Mouse (Mus musculus) heart, adult 2 months (tissue): ENCODE measurements around the gene Foxp1. TPM values are rescaled to one million over a fixed set of nuclear protein-coding genes. Genes with fewer than 3 reads are reported as not detected.

ENCODE experiments used
- DNase-seq, 2 experiments: peaks; one replicate each; pipeline ENCODE4 v3.0.0; 2021
- H3K27ac ChIP-seq: fragments of 200-600 bp; 2 replicates; pipeline ENCODE4 v1.8.1; 2022
- H3K27me3 ChIP-seq: fragments of 200-500 bp; 2 replicates; pipeline ENCODE4 v1.6.1; 2012; ENCODE audit warnings: mild to moderate bottlenecking, low read length, inconsistent platforms, mixed read lengths; ENCODE audit not compliant: control insufficient read depth, insufficient read depth
- H3K36me3 ChIP-seq: fragments of 200-500 bp; 2 replicates; pipeline ENCODE4 v1.6.1; 2012; ENCODE audit warnings: low read length, inconsistent platforms; ENCODE audit not compliant: control insufficient read depth, insufficient read depth
- H3K4me1 ChIP-seq: fragments of 200-500 bp; 2 replicates; pipeline ENCODE4 v1.6.1; 2011; ENCODE audit warnings: low read length; ENCODE audit not compliant: control insufficient read depth, insufficient read depth
- H3K4me3 ChIP-seq: fragments of 200-600 bp; 2 replicates; pipeline ENCODE4 v1.8.1; 2022
- H3K79me2 ChIP-seq: fragments of 200-500 bp; replicated peaks from 2 replicates; pipeline ENCODE4 v1.6.1; 2012; ENCODE audit warnings: mild to moderate bottlenecking, inconsistent platforms, low read length, moderate library complexity, mixed read lengths; ENCODE audit not compliant: control insufficient read depth, insufficient read depth
- H3K9ac ChIP-seq: fragments of 200-500 bp; 2 replicates; pipeline ENCODE4 v1.6.1; 2012; ENCODE audit warnings: low read depth, mild to moderate bottlenecking, control low read depth, inconsistent platforms, low read length, mixed read lengths
- CTCF ChIP-seq: fragments of 200-600 bp; IDR thresholded peaks from 2 replicates; pipeline ENCODE4 v1.8.1; 2022; ENCODE audit warnings: antibody characterized with exemption, mild to moderate bottlenecking, moderate library complexity
- EP300 ChIP-seq: fragments of 200-500 bp; IDR thresholded peaks from 2 replicates; pipeline ENCODE4 v1.6.1; 2011; ENCODE audit warnings: low read depth, low read length, control low read depth; ENCODE audit not compliant: insufficient read depth
- POLR2A ChIP-seq: fragments of 200-500 bp; IDR thresholded peaks from 2 replicates; pipeline ENCODE4 v1.6.1; 2011; ENCODE audit warnings: mild to moderate bottlenecking, low read depth, low read length, control low read depth; ENCODE audit not compliant: insufficient read depth
- WGBS: fragments of 180-500 bp; shearing (Covaris S2); methylation state at CpG from one replicate; pipeline ENCODE4 v1.1.7; 2018; 5-methylcytosine and 5-hydroxymethylcytosine counted together
- intact Hi-C: fragments of 180-260 bp; cut with DNase I; formaldehyde crosslinking; loops from one replicate; pipeline ENCODE4 v1.15.1; 2025
- microRNA-seq, 2 experiments: library from miRNA; unstranded; fragments of <30 nt; microRNA quantifications; one replicate each; pipeline ENCODE4 v1.2.0; 2021
- polyA plus RNA-seq: library from polyadenylated mRNA; depleted of rRNA; stranded (reverse); fragments of >200 nt; gene quantifications from 2 replicates; pipeline ENCODE4 v1.2.3, GENCODE M21; 2012; rRNA removed
- total RNA-seq, 2 experiments: library from RNA; stranded (reverse); gene quantifications; 2 replicates each; pipeline ENCODE4 v1.2.3; 2021

Foxp1 gene
- total and polyA plus RNA-seq, 3 experiments = 22.9 to 31.6 (median 26.4) TPM

GRCm38 (mm10) chr6:98930652-98931300 is 591.7 kb downstream of the Foxp1 start:
- WGBS = 85% methylated on average over 15 of the region's 15 CpGs
- no peaks in the 10 kb centered on the region for H3K27me3 ChIP-seq
- H3K36me3 ChIP-seq = peaks cover 6% of the 10 kb centered on the region
- TF ChIP-seq POLR2A (no peak), EP300 (no peak), CTCF (no peak)
- H3K4me1 ChIP-seq = no peaks in the 10 kb centered on the region
- H3K4me3 ChIP-seq = no peak overlapping the region
- no peak for DNase-seq
- no peak overlapping the region for H3K9ac ChIP-seq
- no peak overlapping the region for H3K27ac ChIP-seq
- H3K79me2 ChIP-seq = no peaks in the 10 kb centered on the region
- intact Hi-C loops = no loop called here

DNA sequence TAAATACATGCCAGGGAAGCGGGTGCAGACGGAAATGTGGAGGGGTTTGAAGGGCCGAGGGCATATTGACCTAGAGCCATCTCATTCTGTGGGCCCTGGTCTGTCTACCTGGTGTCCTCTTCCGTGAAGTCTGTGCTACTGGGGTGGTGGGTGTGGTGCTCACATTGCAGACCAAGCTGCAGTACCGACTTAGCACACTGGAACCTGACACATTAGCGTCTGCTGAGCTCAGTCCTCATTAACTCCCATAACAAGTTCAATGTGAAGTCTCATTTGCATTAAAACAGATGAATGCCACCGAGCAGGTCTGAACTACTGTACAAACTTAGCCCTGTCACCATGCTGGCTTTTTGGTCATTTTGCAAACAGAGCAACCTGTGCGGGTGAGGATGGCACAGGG is 594.2 kb downstream of the Foxp1 start:
- no peaks in the 10 kb centered on the region for H3K27me3 ChIP-seq
- intact Hi-C loops = no loop called here
- no peaks in the 10 kb centered on the region for H3K79me2 ChIP-seq
- H3K4me1 ChIP-seq = no peaks in the 10 kb centered on the region
- peaks cover 4% of the 10 kb centered on the region for H3K36me3 ChIP-seq
- no peak overlapping the region for H3K4me3 ChIP-seq
- no peak overlapping the region for H3K27ac ChIP-seq
- 90% methylated on average over 8 of the region's 8 CpGs for WGBS
- DNase-seq = no peak
- TF ChIP-seq CTCF = no peak
- TF ChIP-seq POLR2A = no peak
- no peak overlapping the region for H3K9ac ChIP-seq

DNA sequence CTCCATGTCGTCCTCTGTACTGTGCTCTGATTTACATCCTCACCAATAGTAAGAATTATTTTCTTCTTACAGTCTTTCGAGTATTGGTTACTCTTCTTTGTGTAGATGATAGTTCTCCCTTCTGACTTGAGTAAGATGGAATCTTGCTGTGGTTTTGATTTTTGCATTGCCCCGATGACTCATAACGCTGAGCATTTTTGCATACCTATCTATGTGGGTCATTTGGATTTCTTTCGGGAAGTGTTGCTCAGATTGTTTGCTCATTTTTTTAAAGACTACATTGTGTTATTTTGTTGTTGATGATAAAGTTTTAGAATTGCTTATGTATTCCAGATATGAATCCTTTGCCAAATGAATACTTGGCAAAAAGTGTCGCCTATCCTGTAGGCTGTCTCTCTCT is 621.3 kb downstream of the Foxp1 start:
- 71% methylated on average over 6 of the region's 6 CpGs for WGBS
- intact Hi-C loops = no loop called here
- Histone ChIP-seq H3K79me2 (no peaks in the 10 kb centered on the region), H3K4me1 (no peaks in the 10 kb centered on the region), H3K9ac (no peak overlapping the region), H3K36me3 (no peaks in the 10 kb centered on the region), H3K27me3 (no peaks in the 10 kb centered on the region), H3K4me3 (no peak overlapping the region), H3K27ac (no peak overlapping the region)
- no peak for DNase-seq
- no peak for TF ChIP-seq CTCF
- TF ChIP-seq POLR2A = no peak

DNA sequence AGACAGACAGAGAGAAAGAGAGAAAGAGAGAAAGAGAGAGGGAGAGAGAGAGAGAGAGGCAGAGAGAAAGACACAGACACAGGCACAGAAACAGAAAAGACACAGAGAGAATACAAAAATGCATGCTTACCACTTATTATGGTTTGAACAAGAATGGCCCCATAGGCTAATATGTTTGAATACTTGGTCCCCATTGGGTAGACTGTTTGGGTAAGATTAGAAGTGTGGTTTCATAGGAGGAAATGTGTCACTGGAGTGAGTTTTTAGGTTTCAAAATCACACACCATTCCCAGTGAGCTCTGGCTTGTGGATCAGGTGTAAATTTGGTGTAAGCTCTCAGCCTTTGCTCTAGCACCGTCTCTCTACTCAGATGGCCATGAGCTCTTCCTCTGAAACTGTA is 644.3 kb downstream of the Foxp1 start:
- intact Hi-C loops = no loop called here
- H3K79me2 ChIP-seq = no peaks in the 10 kb centered on the region
- DNase-seq = no peak

DNA sequence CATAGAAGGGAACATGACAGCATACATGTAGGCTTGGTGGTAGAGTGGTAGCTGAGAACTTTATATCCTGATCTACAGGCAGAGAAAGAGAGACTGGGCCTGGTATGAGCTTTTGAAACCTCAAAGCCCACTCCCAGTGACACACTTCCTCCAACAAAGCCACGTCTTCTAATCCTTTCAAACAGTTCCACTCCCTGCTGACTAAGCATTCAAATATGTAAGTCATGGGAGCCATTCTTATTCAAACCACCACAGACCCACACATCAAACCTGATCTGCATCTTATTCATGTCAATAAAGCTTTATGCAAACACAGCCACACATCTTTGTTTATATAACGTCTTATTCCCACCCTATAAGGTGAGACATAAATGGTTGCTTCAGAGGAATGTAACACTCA is 646.1 kb downstream of the Foxp1 start:
- H3K4me1 ChIP-seq = no peaks in the 10 kb centered on the region; the same call in 1 of the 2 replicates
- no peaks in the 10 kb centered on the region for H3K27me3 ChIP-seq
- no peak overlapping the region for H3K27ac ChIP-seq
- no peak overlapping the region for H3K4me3 ChIP-seq
- H3K36me3 ChIP-seq = no peaks in the 10 kb centered on the region
- 85% methylated on average over 2 of the region's 2 CpGs for WGBS
- no peak overlapping the region for H3K9ac ChIP-seq
- DNase-seq = no peak
- no peaks in the 10 kb centered on the region for H3K79me2 ChIP-seq
- TF ChIP-seq CTCF (no peak), POLR2A (no peak), EP300 (no peak)
- intact Hi-C loops = no loop called here

More for the DNA sequence above, 644.3 kb downstream of the Foxp1 start:
- TF ChIP-seq POLR2A = no peak
- TF ChIP-seq EP300 = no peak
- TF ChIP-seq CTCF = no peak
- no peak overlapping the region for H3K27ac ChIP-seq
- H3K9ac ChIP-seq = no peak overlapping the region
- no peak overlapping the region for H3K4me3 ChIP-seq
- 54% methylated on average over 1 of the region's 1 CpGs for WGBS
- H3K36me3 ChIP-seq = no peaks in the 10 kb centered on the region
- H3K4me1 ChIP-seq = no peaks in the 10 kb centered on the region; the same call in 1 of the 2 replicates
- no peaks in the 10 kb centered on the region for H3K27me3 ChIP-seq

Small RNA genes lying within 50 kb of the gene (microRNA-seq; reads per million reads assigned to microRNA genes)
- 0 reads per million in 2 experiments for gene Gm22328
- gene Gm49348 = 0 reads per million in 2 experiments

Other genes with a start within 250 kb of the Foxp1 start
- gene Eif4e3, start 144.1 kb upstream of the Foxp1 start, total RNA-seq = 10 to 100 TPM; 36.6 to 45.8 TPM
- 24.2 and 43.5 TPM in 2 replicates for gene Eif4e3, start 144.1 kb upstream of the Foxp1 start, polyA plus RNA-seq
- gene Gm20696, start 144.1 kb upstream of the Foxp1 start, total RNA-seq = 1 to 10 TPM; 1.4 to 1.7 TPM
- 0.61 and 0.85 TPM in 2 replicates for gene Gm20696, start 144.1 kb upstream of the Foxp1 start, polyA plus RNA-seq
- 1 to 10 TPM; 6.3 to 6.8 TPM for gene Gpr27, start 170.0 kb upstream of the Foxp1 start, total RNA-seq
- gene Gpr27, start 170.0 kb upstream of the Foxp1 start, polyA plus RNA-seq = 5.7 and 5.8 TPM in 2 replicates
- not detected for gene Prok2, start 203.7 kb upstream of the Foxp1 start, total RNA-seq
- not detected in 2 replicates for gene Prok2, start 203.7 kb upstream of the Foxp1 start, polyA plus RNA-seq